Mouse (Mus musculus) left cerebral cortex, adult 8-10 months (tissue): ENCODE results near the gene Olfr1344. TPM values are rescaled to one million over a fixed set of nuclear protein-coding genes. Genes with fewer than 3 reads are reported as not detected.
A peak's percentile ranks its signal among the peaks of the same experiment; 100 is the strongest.
"Not testable (repeated sequence)": the region's sequence is repeated elsewhere in the genome, so short reads cannot be mapped to it uniquely, and the experiment has no call there.

ENCODE experiments used
- DNase-seq, 2 experiments: peaks; one replicate each; pipeline ENCODE4 v3.0.0; 2022; ENCODE audit warnings: low spot score in 2 of 2
- total RNA-seq, 4 experiments: library from RNA; stranded (reverse); gene quantifications; 2 replicates each; pipeline ENCODE4 v1.2.4; 2022

The Olfr1344 gene
- total RNA-seq: 1 to 10 TPM; 1.2 to 3.7 (median 2.0) TPM

DNA sequence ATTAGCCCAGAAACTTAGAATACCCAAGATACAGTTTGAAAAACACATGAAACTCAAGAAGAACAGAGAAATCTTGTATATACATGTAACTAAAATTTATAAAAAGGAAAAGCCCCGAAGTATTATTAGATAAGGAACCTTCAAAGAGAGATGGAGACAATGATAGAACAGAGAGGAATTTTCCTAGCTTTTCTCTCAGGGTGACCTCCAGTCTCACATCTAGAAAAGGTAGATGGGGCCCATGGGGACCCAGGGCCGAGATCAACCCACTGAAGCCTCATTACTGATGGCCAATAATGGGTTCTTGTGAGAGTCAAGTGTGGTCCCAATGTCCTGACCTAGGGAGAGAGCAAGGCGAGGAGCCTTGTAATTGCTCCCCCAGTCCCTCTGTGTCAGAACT is at the start of gene Olfr1344:
Gene Olfr1344, plus strand, starts transcription at position 301 of the 400 bp plus-strand sequence.
- DNase-seq: no peak

DNA sequence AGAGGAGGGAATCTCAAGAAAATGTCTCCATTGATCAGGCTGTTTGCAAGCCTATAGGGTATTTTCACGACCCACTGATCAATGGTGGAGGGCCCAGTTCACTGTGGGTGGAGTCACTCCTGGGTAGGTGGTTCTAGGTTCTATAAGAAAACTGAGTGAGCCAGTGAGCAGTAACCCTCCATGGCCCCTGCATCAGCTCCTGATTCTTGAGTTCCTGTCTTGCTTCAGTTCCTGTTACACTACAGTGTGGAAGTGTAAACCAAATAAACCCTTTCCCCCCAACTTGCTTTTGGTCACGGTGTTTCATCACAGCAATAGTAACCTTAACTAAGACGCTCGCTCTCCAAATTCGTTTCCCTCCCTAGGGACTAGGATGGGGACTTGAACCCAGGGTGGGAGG is 49.5 kb upstream of the Olfr1344 start:
- no peak for DNase-seq

DNA sequence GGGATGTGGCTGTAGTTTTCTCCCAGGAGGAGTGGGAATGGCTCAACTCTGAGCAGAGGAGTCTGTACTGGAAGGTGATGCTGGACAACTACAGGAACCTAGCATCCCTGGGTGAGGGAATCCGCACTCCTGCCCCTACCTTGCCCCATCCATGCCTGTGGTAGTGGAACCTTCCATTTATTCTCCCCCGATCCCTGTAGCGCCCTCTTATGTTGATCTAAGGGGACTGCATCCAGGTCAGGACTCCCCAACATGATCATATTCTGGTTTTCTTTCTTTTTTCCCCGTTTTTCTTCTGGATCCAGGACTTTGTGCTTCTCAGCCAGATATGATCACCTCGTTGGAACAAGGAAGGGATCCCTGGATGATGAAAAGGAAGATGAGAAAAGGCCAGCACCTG is 49.0 kb upstream of the Olfr1344 start:
- no peak for DNase-seq

DNA sequence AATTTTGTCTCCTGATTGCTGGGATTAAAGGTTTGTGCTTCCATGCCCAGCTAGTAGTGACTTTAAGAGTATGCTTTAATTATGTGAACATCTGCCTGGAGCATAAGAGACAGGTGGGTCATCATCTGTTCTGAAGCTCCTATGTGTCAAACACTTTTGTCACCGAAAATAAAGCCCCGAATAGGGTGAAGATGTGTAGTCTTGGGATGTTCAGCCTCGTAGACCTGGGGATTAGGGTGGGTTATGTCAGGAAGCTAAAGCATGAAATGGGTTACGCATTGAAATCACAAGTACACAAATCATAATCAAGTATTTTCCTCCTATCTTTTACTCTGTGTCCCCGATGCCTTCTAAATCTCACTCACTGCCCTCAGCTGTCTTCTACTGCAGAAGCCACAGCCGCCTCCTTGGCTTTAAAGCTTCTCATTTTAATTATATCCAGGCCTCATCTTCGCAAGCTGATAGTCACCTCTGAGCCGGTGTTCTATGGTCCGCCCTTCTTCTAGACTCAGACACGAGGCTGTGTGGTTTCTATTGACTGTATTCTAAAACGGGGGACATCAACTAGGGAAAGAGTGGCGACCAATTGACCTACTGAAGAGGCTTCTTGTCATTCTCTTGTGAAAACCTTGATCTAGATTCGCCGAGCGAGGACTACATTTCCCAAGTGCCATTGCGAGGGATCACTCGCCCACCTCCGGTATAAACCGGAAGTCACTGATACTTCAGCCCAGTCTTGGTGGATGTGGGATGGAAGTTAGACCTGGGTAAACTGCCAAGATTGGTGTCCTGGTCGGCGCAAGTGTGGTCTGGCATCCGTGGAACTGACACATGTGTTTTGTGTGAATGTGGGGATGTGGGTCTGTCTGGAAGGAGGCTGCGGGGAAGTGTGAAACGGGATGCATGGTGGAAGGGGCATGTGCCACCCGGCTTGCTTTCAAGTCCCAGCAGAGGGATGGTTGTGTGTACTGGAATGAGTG is 40.2 kb upstream of the Olfr1344 start, which contains the start of gene Smim17:
Gene Smim17, plus strand, starts transcription at position 720 of the 980 bp plus-strand sequence.
- peak; percentile 60 to 63 for DNase-seq

DNA sequence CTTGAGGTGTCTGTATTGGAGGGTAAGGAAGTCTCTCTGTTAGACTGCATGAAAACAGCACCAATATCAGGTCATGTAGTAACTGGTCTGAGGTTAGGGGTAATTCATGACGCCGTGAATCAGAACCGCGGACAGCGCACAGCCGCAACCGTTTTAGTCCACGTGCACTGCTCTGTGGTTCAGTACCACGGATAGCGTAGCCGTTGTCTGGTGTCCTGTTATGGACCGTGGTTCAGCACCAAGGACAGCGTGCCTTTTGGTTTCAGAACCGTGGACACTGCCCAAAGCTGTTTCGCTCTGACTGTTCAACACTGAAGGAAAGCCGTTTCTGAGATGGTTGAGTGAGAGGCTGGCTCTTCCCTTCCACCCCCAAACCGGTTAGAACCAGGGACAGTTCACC is 28.4 kb upstream of the Olfr1344 start, which contains the start of gene Gm20715:
Gene Gm20715, plus strand, starts transcription at position 235 of the 400 bp plus-strand sequence.
- DNase-seq: peak; percentile 43

DNA sequence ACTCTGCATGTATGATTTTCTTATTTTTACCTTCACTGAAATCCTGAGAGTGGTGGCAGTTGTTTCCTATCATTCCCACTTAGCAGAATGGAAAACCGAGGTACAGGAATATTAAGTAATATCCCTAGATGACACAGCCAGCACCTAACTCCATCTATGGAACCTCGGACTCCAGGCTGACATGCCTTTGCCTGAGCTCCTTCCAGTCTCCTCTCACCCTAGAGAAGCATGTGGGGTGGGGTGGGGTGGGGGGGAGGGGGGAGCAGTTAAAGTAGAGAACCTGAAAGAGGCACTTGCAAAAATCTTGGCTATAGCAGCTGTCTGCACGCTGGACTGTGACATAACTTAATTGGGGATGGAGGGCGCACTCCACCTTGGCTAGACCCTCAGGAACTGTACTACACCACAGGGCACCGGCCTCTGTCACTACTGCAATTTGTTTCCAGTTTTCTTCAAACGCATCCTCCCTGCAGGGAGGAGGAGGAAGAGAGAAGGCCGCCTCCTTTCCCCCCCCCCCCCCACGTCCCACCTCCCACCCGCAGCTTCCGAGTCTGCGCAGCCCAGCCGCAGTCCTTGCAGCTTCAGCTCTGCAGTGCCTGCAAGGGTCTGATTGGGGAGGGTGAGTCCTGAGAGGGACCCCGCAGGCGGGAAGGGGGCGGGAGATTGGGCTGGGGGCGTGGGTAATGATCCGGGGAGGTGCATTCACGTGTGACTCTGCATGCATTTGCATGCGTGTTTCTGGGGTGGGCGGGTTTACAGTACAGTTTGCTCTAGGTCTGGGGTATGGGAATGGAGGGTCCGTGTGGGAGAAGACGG is 23.7 kb upstream of the Olfr1344 start:
- DNase-seq: no peak

DNA sequence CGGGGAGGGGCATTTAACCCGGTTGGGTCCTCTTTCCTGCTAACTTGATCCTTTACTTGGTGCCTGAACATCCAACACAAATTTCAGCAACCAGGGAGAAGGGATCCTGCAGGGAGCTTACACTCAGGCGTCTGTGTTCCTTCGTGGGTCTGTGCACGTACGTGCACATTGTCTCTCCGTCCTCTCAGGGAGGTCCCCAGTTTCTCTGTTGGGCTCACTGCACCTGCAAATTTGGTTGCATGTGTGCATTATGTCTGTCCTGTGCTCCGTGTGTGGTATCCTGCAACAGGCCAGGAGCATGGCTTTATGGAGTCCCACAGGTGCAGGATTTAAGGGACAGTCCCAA is 23.1 kb upstream of the Olfr1344 start:
- DNase-seq: no peak

DNA sequence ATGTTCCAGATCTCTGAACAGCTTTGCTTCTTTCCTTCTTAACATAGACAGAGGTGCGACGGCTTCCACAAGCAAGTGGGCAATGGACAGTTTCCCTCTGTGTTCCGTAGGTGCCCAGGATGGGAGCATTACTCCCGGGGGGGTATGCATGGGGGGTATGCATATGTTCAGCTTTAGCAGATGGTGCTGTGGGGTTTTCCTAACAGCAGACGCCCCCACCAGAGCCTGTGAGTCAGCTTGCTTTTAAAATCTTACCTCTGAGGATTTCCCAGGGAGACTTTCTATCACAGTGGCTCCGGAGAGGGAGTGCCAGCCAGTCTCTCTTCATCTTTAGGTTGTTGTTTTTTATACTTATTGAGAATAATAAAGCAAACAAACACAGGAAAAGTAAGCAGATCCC is 18.6 kb upstream of the Olfr1344 start:
- peak in 1 of 2 experiments; percentile 66 for DNase-seq

DNA sequence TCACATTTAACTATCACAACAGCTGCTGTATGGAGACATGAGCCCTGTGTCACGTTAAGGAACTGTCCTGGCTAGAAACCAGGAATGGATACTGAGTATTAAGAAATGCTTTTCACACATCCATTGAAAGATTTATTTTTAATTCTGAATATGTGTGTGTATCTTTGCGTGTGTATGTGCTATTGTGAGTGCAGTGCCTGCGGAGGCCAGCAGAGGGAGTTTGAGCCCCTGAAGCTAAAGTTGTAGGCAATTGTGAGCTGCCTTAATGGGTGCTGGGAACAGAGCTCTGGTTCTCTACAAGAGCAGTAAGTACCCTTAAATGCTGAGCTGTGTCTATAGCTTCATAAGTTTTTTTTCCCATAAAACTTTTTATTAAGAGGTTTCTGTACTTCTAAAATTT is 9.1 kb upstream of the Olfr1344 start:
- no peak for DNase-seq

DNA sequence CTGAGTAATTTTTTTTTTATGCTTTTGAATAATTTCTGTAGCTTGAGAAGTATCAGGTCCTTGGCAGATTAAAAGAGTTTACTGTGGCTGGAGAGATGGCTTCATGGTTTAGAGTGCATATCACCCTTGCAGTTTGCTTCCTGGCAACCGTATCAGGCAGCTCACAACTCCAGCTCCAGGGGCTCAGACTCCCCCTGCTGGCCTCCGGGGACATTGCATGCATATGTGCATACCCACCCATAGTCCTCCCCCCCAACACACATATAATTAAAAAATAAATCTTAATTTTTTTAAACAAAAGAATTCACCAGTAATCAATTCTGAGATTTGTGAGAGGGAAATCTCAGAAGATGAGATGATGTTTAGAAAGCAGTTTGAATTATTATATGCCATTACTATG is 8.1 kb upstream of the Olfr1344 start:
- DNase-seq: no peak

DNA sequence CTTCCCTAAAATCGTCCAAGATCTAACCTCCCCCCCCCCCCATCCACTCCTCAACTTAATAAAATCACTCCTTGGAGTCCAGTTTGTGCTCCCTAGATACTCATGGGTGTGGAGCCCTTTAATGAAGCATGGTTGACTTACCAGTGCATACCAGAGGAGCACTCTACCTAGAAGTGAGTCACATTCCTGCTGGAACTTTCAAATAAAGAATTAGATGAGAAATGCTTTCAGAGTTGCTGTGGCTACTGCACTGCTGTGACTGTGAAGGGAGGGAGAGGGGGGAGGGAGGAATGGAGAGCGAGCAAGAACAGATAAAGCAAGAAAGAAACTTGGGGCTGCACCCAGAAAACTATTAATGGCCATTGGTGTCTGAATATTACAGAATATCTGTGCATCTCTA is 2.7 kb downstream of the Olfr1344 start:
- no peak for DNase-seq

DNA sequence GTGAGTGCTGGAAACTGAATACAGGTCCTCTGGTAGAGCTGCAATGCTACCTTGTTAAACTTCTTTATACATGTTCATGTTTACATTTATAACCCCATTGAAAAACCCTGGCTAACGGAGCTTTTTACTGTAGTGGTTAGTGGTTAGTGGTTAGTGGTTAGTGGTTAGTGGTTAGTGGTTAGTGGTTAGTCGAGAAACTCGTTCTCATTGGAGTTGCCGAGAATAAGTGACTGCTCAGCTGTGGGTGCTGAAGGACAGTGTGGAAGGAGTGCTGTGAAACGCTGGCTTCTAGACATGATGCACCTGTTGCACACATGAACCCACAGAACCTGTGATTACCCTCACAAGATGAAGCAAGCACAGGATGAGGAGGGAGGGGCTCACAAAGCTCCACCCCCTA is 9.3 kb downstream of the Olfr1344 start:
- DNase-seq: no peak

DNA sequence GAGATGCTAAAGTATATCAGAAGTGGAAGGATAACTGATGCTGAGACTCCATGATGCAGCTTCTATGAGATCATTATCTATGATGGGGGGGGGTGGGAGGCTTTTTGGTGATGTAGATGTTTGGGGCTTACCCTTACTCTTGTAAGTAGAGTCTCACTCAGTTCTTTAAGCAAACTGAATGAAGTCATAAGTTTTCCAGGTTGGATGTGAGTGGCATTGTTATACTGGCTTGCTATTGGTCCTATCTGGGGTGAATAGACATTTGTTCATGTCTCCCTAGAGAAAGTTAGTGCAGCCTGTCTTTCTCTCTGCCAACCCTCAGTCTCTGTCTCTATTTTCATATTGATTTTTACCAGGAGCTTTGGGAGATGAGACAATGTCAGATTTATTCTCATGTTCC is 17.4 kb downstream of the Olfr1344 start, which contains the start of gene Olfr1336:
Gene Olfr1336, plus strand, starts transcription at position 301 of the 400 bp plus-strand sequence.
- no peak for DNase-seq

DNA sequence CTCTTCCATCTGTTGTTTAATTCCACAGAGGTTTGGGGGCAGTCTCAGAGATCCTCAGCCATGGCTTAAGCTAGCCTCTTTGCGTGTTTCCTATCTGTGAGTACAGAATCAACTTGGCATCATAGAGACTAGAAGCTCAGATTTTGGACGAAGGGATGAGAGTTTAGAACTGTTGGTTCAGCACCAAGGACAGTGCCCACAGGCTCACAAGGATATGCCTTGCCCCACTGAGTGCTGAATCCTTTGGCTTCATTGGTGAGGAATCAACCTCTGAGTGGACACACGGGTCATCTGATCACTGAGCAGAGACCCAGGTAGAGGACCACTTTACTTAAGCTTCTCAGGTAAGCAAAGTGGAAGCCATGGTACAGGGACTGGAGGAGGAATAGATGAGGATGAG is 17.9 kb downstream of the Olfr1344 start:
- DNase-seq: no peak

DNA sequence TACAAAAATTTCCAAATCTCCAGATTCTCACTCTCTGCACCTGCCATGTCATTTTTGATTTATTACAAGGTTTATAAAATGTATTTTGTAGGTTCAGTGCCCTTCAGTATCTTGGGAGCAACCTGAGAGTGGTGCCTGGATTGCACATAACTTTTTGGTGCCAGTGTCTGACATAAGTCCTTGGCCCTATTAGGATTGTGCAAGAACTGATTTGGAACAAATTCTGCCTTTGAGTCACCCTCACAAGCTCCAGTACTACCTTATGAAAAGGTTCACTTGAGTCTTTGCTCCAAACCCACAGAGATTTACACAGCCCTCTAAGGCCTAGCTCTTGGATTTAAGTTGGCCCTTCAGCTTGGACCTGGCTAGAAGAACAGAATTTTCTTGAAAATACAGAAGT is 28.5 kb downstream of the Olfr1344 start, which contains the start of gene Olfr1346:
Gene Olfr1346, plus strand, starts transcription at position 151 of the 400 bp plus-strand sequence.
- no peak for DNase-seq

DNA sequence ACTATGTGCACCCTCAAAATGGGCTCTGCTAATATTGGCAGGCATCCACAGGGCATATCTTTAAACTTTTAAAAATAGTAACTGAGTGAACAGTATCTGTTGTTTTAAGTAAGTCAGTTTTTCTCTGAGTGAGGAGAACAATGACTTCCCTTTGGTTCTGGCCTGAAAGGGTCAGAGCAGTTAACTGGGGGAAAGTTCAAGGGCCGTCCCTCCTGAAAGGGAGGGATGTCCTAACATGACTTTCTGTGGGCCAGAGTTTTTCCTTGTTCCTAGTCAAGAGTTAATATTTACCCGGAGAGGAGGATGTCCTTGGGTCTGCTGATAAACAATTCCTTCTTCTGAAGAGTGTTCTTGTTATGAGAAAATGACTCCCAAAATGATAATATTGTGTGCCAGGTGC is 39.1 kb downstream of the Olfr1344 start:
- DNase-seq: not testable (repeated sequence)

DNA sequence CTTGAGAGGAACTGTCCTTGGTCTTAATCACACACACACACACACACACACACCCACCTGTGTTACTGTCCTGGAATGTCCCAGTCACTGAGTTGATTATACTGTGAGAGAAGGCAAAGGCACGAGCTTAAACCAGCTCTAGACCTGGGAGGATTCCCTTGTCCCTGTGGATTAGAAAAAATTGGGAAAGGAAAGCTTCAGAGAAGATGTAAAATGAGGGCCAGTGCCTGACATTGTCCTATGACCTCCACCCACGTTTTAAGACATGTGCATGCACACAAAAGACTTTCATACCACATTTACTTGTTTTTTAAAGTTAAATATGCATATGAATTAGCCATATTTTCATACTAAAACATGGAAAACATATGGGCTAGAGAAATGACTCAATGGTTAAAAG is 48.4 kb downstream of the Olfr1344 start, which contains the start of gene Olfr5:
Gene Olfr5, minus strand, starts transcription at position 101 of the 400 bp plus-strand sequence.
- no peak for DNase-seq

Other genes starting within 250 kb of the Olfr1344 start
- not detected for gene Galp, start 241.6 kb upstream of the Olfr1344 start, total RNA-seq
- gene Zscan5b, start 216.4 kb upstream of the Olfr1344 start, total RNA-seq: not detected
- not detected for gene Epp13, start 186.0 kb upstream of the Olfr1344 start, total RNA-seq
- gene Zfp667, start 152.1 kb upstream of the Olfr1344 start, total RNA-seq: 10 to 100 TPM; 10.8 to 16.0 (median 12.8) TPM
- gene Zfp583, start 107.4 kb upstream of the Olfr1344 start, total RNA-seq: 10 to 100 TPM in 1 of 4 experiments, 1 to 10 TPM in 3; 9.3 to 10.0 (median 9.6) TPM
- 1 to 10 TPM; 5.0 to 6.8 (median 5.9) TPM for gene Gm3854, start 94.9 kb upstream of the Olfr1344 start, total RNA-seq
- gene Zfp78, start 75.4 kb upstream of the Olfr1344 start, total RNA-seq: 1 to 10 TPM; 3.6 to 9.3 (median 6.7) TPM
- 10 to 100 TPM in 1 of 4 experiments, 1 to 10 TPM in 3; 7.0 to 11.6 (median 9.3) TPM for gene Zfp28, start 55.4 kb upstream of the Olfr1344 start, total RNA-seq
- 10 to 100 TPM; 16.9 to 20.0 (median 18.4) TPM for gene Smim17, start 40.0 kb upstream of the Olfr1344 start, total RNA-seq
- gene Gm20715, start 28.4 kb upstream of the Olfr1344 start, total RNA-seq: under 1 TPM; 0.20 to 0.46 (median 0.31) TPM
- under 1 TPM in 2 of 4 experiments, not detected in 2; 0.09 to 0.15 TPM for gene Olfr1336, start 17.5 kb downstream of the Olfr1344 start, total RNA-seq
- not detected for gene Olfr1346, start 28.4 kb downstream of the Olfr1344 start, total RNA-seq
- not detected for gene Olfr5, start 48.3 kb downstream of the Olfr1344 start, total RNA-seq
- not detected for gene Olfr1347, start 61.1 kb downstream of the Olfr1344 start, total RNA-seq
- not detected for gene Olfr1348, start 70.1 kb downstream of the Olfr1344 start, total RNA-seq
- gene Olfr1349, start 84.3 kb downstream of the Olfr1344 start, total RNA-seq: not detected
- gene Olfr1350, start 126.2 kb downstream of the Olfr1344 start, total RNA-seq: not detected